Mouse (Mus musculus): ENCODE measurements around the gene Svs2.

GRCm38 (mm10) chr2:164206676-164207075, 31.6 kb downstream of the Svs2 start:
- TF ChIP-seq POLR2A (IDR thresholded peaks at IDR 0.05; ENCODE audit: insufficient read depth, low read depth, low read length), result no peak
- TF ChIP-seq CTCF (IDR thresholded peaks at IDR 0.05), result no peak
- no peak for TF ChIP-seq EP300 (IDR thresholded peaks at IDR 0.05; ENCODE audit: insufficient read depth, low read depth, low read length)
